Mouse (Mus musculus): ENCODE results near the gene Xrra1. TPM values are rescaled to one million over a fixed set of nuclear protein-coding genes. Genes with fewer than 3 reads are reported as not detected.
"Not testable (repeated sequence)": the region's sequence is repeated elsewhere in the genome, so short reads cannot be mapped to it uniquely, and the experiment has no call there.

Gene Xrra1
- polyA plus RNA-seq, 1 experiment from 2014 or later, result 0.31 TPM

DNA sequence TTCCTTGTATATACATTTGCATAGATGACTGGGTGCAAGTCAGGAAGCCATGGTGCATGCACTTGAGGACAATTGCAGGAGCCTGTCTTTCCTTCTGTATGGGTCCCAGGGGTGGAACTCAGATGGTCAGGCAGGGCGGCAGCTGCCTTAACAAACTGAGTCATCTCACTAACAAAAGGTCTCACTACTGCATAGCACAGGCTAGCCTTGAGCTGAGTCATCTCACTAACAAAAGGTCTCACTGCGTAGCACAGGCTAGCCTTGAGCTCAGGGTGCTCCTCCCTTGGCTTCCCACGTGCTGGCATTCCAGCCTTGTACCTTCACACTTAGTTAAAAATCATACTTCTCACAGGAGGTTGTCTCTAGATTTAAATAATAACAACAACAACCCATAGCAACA lies 87.0 kb downstream of the Xrra1 start:
- H3K4me2 ChIP-seq (ENCODE audit: low read depth, low read length), result no peak overlapping the region

DNA sequence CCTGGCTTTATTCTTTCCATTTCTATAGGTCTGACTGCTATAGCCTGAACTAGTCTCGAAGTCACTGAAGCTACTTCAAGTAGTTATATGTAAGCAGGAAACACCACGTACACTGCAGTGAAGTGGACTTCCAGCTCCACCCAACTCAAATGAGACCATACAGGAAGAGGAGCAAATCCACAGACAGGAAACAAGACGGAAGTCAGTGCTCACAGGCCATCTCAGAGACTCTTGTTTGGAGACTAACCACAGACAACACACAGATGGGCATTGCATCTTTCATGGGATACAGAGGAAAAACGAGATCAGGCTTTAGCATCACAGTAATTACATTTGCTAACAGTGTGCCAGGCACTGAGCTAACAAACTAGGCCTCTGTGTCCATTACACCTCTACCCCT lies 87.4 kb downstream of the Xrra1 start:
- H3K4me1 ChIP-seq (ENCODE audit: control insufficient read depth, insufficient read depth, low read length), result no peaks in the 10 kb centered on the region
- H3K9me3 ChIP-seq (replicated peaks; ENCODE audit: control insufficient read depth, low read length), result 0 out of 2 replicates have a peak, but pooled peaks cover 3% of the 10 kb centered on the region
- no peak for ATAC-seq (ENCODE audit: insufficient read depth, low FRiP score)
- 85% methylated on average over 4 of the region's 4 CpGs for WGBS
- no peak overlapping the region for H3K4me3 ChIP-seq (replicated peaks; ENCODE audit: low read length)
- no peak overlapping the region for H3K4me2 ChIP-seq (ENCODE audit: low read depth, low read length)
- no peak overlapping the region for H3K27ac ChIP-seq (ENCODE audit: low read length)
- no peak overlapping the region for H3K9ac ChIP-seq (ENCODE audit: low read length)
- H3K36me3 ChIP-seq (ENCODE audit: control insufficient read depth, insufficient read depth, low read length), result peaks cover 35% of the 10 kb centered on the region
- no peaks in the 10 kb centered on the region for H3K27me3 ChIP-seq (ENCODE audit: control insufficient read depth, insufficient read depth, low read length)

More for the DNA sequence above, 87.0 kb downstream of the Xrra1 start:
- Histone ChIP-seq H3K36me3 (ENCODE audit: control insufficient read depth, insufficient read depth, low read length) (peaks cover 35% of the 10 kb centered on the region), H3K27ac (ENCODE audit: low read length) (no peak overlapping the region), H3K4me1 (ENCODE audit: control insufficient read depth, insufficient read depth, low read length) (no peaks in the 10 kb centered on the region), H3K9me3 (replicated peaks; ENCODE audit: control insufficient read depth, low read length) (0 out of 2 replicates have a peak, but pooled peaks cover 3% of the 10 kb centered on the region), H3K9ac (ENCODE audit: low read length) (no peak overlapping the region), H3K4me3 (replicated peaks; ENCODE audit: low read length) (no peak overlapping the region), H3K27me3 (ENCODE audit: control insufficient read depth, insufficient read depth, low read length) (no peaks in the 10 kb centered on the region)
- 93% methylated on average over 3 of the region's 3 CpGs for WGBS
- no peak for ATAC-seq (ENCODE audit: insufficient read depth, low FRiP score)

DNA sequence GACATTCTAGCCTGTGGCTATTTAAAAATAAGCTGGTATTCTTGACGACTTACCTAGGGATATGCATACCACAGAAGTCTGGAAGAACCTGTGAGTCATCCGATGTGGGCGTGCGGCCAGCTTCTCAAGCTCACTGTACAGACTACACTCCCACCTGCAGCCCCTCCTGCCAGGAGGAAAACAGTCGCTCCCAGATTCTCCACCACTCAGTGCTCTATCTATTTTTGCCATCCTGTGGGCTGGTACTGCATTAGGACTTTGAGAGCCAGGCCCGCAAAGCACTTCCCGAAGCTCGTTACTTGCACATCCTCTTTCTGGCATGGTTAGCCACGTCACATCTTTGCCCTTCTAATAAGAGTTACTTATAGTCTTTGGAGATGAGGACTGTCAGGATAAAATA lies 88.4 kb downstream of the Xrra1 start:
- Histone ChIP-seq H3K9ac (ENCODE audit: low read length) (no peak overlapping the region), H3K27ac (ENCODE audit: low read length) (no peak overlapping the region), H3K36me3 (ENCODE audit: control insufficient read depth, insufficient read depth, low read length) (peaks cover 31% of the 10 kb centered on the region), H3K27me3 (ENCODE audit: control insufficient read depth, insufficient read depth, low read length) (no peaks in the 10 kb centered on the region), H3K9me3 (replicated peaks; ENCODE audit: control insufficient read depth, low read length) (0 out of 2 replicates have a peak, but pooled peaks cover 3% of the 10 kb centered on the region), H3K4me3 (replicated peaks; ENCODE audit: low read length) (no peak overlapping the region), H3K4me1 (ENCODE audit: control insufficient read depth, insufficient read depth, low read length) (no peaks in the 10 kb centered on the region), H3K4me2 (ENCODE audit: low read depth, low read length) (no peak overlapping the region)
- no peak for ATAC-seq (ENCODE audit: insufficient read depth, low FRiP score)
- 76% methylated on average over 9 of the region's 9 CpGs for WGBS

DNA sequence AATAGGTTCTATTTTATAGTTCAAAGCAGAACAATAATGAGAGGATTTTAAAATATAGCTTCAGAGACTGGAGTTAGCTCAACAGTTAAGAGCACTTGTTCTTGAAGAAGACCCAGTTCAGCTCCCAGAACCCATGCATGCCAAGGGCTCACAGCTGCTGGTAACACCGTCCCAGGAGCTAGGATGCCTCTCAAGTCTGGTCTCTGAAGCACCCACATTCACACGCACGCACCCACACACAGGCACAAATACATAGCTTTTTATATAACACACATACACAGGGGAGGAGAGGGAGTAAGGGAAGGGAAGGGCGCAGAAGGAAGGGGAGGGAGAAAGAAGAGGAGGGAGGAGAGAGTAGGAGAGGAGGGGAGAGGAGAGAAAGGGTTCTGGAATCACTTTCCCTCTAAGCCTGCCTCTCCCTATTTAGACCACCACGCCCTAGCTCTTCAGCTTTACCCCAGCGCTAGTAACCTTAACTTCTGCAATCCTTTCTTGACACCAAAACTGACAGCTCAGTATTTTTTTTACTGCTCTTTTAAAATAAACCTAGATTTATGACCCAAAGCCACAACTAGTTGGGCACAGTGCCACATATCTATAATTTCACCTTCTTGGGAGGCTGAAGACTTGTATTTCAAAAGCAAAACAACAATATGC lies 94.7 kb downstream of the Xrra1 start:
- Histone ChIP-seq H3K4me3 (replicated peaks; ENCODE audit: low read length) (no peak overlapping the region), H3K4me1 (ENCODE audit: control insufficient read depth, insufficient read depth, low read length) (no peaks in the 10 kb centered on the region), H3K9me3 (replicated peaks; ENCODE audit: control insufficient read depth, low read length) (no peaks in the 10 kb centered on the region), H3K27ac (ENCODE audit: low read length) (no peak overlapping the region), H3K36me3 (ENCODE audit: control insufficient read depth, insufficient read depth, low read length) (peaks cover 4% of the 10 kb centered on the region; the same call in 1 of the 2 replicates), H3K27me3 (ENCODE audit: control insufficient read depth, insufficient read depth, low read length) (no peaks in the 10 kb centered on the region), H3K9ac (ENCODE audit: low read length) (no peak overlapping the region), H3K4me2 (ENCODE audit: low read depth, low read length) (no peak overlapping the region)
- 76% methylated on average over 6 of the region's 6 CpGs for WGBS
- ATAC-seq (ENCODE audit: insufficient read depth, low FRiP score), result no peak

DNA sequence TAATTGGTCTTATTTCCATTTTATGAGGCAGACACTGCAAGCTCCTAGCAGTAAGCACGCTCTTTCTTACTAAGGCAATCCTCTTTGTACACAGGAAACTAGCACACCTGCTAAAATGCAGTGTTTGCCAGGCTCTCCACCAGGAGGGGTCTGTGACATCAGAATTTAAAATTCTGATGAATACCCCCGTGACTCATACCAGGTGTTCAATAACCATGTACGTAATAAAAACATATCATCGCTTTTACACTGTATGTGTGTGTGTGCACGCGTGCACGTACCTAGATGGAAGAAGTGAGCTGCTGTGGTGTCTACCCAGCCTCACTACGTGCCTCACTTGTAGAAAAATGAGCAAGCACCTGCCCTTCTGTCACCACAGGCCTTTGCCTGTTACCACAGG lies 95.3 kb downstream of the Xrra1 start:
- Histone ChIP-seq H3K36me3 (ENCODE audit: control insufficient read depth, insufficient read depth, low read length) (peaks cover 4% of the 10 kb centered on the region; the same call in 1 of the 2 replicates), H3K4me3 (replicated peaks; ENCODE audit: low read length) (no peak overlapping the region), H3K4me1 (ENCODE audit: control insufficient read depth, insufficient read depth, low read length) (no peaks in the 10 kb centered on the region), H3K27ac (ENCODE audit: low read length) (no peak overlapping the region), H3K9ac (ENCODE audit: low read length) (no peak overlapping the region), H3K27me3 (ENCODE audit: control insufficient read depth, insufficient read depth, low read length) (no peaks in the 10 kb centered on the region), H3K9me3 (replicated peaks; ENCODE audit: control insufficient read depth, low read length) (no peaks in the 10 kb centered on the region), H3K4me2 (ENCODE audit: low read depth, low read length) (no peak overlapping the region)
- 87% methylated on average over 8 of the region's 8 CpGs for WGBS
- no peak for ATAC-seq (ENCODE audit: insufficient read depth, low FRiP score)

DNA sequence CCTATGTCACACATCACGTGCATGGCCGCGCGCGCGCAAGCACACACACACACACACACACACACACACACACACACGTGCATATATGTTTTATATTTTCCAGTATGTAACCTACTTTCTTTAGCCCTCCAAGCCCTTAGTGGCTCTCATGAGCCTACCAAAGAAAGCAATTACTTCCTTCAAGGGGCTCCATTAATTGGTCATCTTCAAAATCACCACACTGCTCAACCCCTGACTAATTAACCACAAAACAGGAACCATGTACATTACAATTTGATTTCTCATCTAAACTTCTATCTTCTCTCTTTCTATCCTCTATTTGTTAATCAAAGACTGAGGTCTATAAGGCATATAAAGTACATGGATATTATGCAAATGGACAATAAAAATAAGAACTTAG lies 97.2 kb downstream of the Xrra1 start:
- WGBS, result 98% methylated on average over 7 of the region's 7 CpGs
- Histone ChIP-seq H3K36me3 (ENCODE audit: control insufficient read depth, insufficient read depth, low read length) (peaks cover 4% of the 10 kb centered on the region; the same call in 1 of the 2 replicates), H3K9ac (ENCODE audit: low read length) (no peak overlapping the region), H3K27ac (ENCODE audit: low read length) (no peak overlapping the region), H3K4me2 (ENCODE audit: low read depth, low read length) (no peak overlapping the region), H3K4me1 (ENCODE audit: control insufficient read depth, insufficient read depth, low read length) (peaks cover 2% of the 10 kb centered on the region), H3K4me3 (replicated peaks; ENCODE audit: low read length) (no peak overlapping the region), H3K9me3 (replicated peaks; ENCODE audit: control insufficient read depth, low read length) (no peaks in the 10 kb centered on the region), H3K27me3 (ENCODE audit: control insufficient read depth, insufficient read depth, low read length) (no peaks in the 10 kb centered on the region)
- ATAC-seq (ENCODE audit: insufficient read depth, low FRiP score), result no peak

DNA sequence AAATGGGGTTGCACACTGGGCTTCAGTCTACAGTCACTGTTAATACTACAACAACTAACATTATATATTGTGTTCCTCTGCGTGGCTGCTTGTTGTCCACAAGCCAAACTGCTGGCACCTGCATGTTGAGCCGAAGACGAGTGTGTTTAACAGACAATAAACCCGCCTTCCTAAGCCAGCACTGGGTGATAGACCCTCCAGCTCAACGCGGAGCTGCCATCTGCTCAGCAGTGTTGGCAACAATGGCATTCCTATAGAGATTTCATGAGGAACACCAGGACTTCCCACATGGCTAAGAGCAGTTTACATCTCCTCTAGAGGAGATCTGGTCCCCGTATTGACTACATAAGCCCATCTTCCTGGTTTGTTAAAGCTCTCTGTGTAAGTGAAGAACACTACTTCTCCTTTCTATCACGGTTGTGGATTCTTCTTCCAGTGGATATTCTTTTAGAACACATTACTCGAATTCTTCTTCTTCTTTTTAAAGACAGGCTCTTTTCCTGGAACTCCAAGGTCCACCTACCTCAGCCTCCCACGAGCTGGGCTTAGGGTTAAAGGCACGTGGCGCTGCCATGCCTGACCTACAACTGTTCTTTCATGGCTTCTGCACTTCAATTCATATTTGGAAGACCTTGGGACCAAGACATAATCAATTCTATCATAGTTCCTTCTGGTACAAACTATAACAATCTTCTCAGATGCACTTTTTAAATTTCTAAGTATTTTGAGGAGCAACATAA lies 98.5 kb downstream of the Xrra1 start:
- Histone ChIP-seq H3K9me3 (replicated peaks; ENCODE audit: control insufficient read depth, low read length) (no peaks in the 10 kb centered on the region), H3K27me3 (ENCODE audit: control insufficient read depth, insufficient read depth, low read length) (no peaks in the 10 kb centered on the region), H3K27ac (ENCODE audit: low read length) (no peak overlapping the region), H3K4me2 (ENCODE audit: low read depth, low read length) (no peak overlapping the region), H3K9ac (ENCODE audit: low read length) (no peak overlapping the region), H3K36me3 (ENCODE audit: control insufficient read depth, insufficient read depth, low read length) (peaks cover 4% of the 10 kb centered on the region; the same call in 1 of the 2 replicates), H3K4me1 (ENCODE audit: control insufficient read depth, insufficient read depth, low read length) (peaks cover 7% of the 10 kb centered on the region), H3K4me3 (replicated peaks; ENCODE audit: low read length) (no peak overlapping the region)
- no peak for ATAC-seq (ENCODE audit: insufficient read depth, low FRiP score)
- 80% methylated on average over 12 of the region's 12 CpGs for WGBS

DNA sequence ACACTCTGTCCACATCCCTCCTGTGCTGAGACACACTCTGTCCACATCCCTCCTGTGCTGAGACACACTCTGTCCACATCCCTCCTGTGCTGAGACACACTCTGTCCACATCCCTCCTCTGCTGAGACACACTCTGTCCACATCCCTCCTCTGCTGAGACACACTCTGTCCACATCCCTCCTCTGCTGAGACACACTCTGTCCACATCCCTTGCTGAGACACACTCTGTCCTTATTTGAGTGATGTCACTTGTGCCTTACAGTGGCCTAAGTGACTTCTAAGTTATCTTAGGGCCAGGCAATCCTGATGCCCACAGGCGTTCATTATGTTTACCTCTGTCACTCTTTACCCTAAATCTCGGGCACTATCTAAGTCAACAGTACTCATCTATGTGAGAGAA lies 101.7 kb downstream of the Xrra1 start:
- ATAC-seq (ENCODE audit: insufficient read depth, low FRiP score), result not testable (repeated sequence)

DNA sequence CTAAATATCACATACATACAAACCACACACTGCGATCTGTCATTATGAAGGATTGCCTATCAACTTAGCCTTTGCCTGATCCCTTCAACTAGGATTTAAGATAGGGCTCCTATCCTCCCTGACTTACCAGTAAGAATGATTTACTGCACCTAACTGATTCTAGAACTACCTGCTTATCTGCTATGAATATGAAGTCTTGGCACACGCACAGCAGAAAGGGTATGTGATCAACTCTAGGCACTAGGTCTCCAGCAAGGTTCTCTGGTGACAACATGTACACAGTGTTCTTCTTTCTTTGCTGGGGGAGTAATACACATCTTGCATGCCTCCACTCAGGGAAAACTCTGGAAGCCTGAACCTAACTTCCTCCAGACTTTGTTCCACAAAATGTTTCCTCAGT lies 102.6 kb downstream of the Xrra1 start:
- H3K4me3 ChIP-seq (replicated peaks; ENCODE audit: low read length), result no peak overlapping the region
- 79% methylated on average over 2 of the region's 2 CpGs for WGBS

More for the DNA sequence above, 101.7 kb downstream of the Xrra1 start:
- H3K4me3 ChIP-seq (replicated peaks; ENCODE audit: low read length); H3K27me3 ChIP-seq (ENCODE audit: control insufficient read depth, insufficient read depth, low read length); H3K36me3 ChIP-seq (ENCODE audit: control insufficient read depth, insufficient read depth, low read length); H3K9me3 ChIP-seq (replicated peaks; ENCODE audit: control insufficient read depth, low read length); H3K27ac ChIP-seq (ENCODE audit: low read length); H3K9ac ChIP-seq (ENCODE audit: low read length); H3K4me2 ChIP-seq (ENCODE audit: low read depth, low read length): not testable (repeated sequence)
- 32% methylated on average over 2 of the region's 2 CpGs for WGBS
- peaks cover 22% of the 10 kb centered on the region for H3K4me1 ChIP-seq (ENCODE audit: control insufficient read depth, insufficient read depth, low read length)

More for the DNA sequence above, 102.6 kb downstream of the Xrra1 start:
- no peak overlapping the region for H3K27ac ChIP-seq (ENCODE audit: low read length)
- ATAC-seq (ENCODE audit: insufficient read depth, low FRiP score), result no peak
- H3K4me2 ChIP-seq (ENCODE audit: low read depth, low read length), result no peak overlapping the region
- no peak overlapping the region for H3K9ac ChIP-seq (ENCODE audit: low read length)
- no peaks in the 10 kb centered on the region for H3K9me3 ChIP-seq (replicated peaks; ENCODE audit: control insufficient read depth, low read length)
- no peaks in the 10 kb centered on the region for H3K27me3 ChIP-seq (ENCODE audit: control insufficient read depth, insufficient read depth, low read length)
- no peaks in the 10 kb centered on the region for H3K36me3 ChIP-seq (ENCODE audit: control insufficient read depth, insufficient read depth, low read length)
- H3K4me1 ChIP-seq (ENCODE audit: control insufficient read depth, insufficient read depth, low read length), result peaks cover 30% of the 10 kb centered on the region
